Mouse (Mus musculus) limb, embryonic 13.5 days (tissue): ENCODE measurements around the gene Rad54l. TPM values are rescaled to one million over a fixed set of nuclear protein-coding genes. Genes with fewer than 3 reads are reported as not detected.

Experiments used
- ATAC-seq: fragments of 200-750 bp; cut with Nextera tagmentation; 2 replicates; pipeline ENCODE4 v1.8.0; 2017; ENCODE audit warnings: low read depth, moderate number of reproducible peaks, moderate TSS enrichment; ENCODE audit not compliant: low FRiP score
- H3K27ac ChIP-seq: fragments of 300-500 bp; sonication (generic); 2 replicates; pipeline ENCODE4 v1.5.1; 2015; ENCODE audit warnings: inconsistent platforms, mild to moderate bottlenecking, moderate library complexity
- H3K27me3 ChIP-seq: fragments of 300-500 bp; sonication (generic); 2 replicates; pipeline ENCODE4 v1.6.1; 2015; ENCODE audit warnings: mild to moderate bottlenecking, inconsistent platforms
- H3K36me3 ChIP-seq: fragments of 300-500 bp; sonication (generic); 2 replicates; pipeline ENCODE4 v1.6.1; 2015; ENCODE audit warnings: inconsistent platforms, mild to moderate bottlenecking, moderate library complexity
- H3K4me1 ChIP-seq: fragments of 300-500 bp; sonication (generic); 2 replicates; pipeline ENCODE4 v1.6.1; 2015; ENCODE audit warnings: inconsistent platforms
- H3K4me2 ChIP-seq: fragments of 300-500 bp; sonication (generic); replicated peaks from 2 replicates; pipeline ENCODE4 v1.6.1; 2015; ENCODE audit warnings: inconsistent platforms, mild to moderate bottlenecking, moderate library complexity
- H3K4me3 ChIP-seq: fragments of 300-500 bp; sonication (generic); 2 replicates; pipeline ENCODE4 v1.5.1; 2015; ENCODE audit warnings: moderate library complexity, mild to moderate bottlenecking, inconsistent platforms
- H3K9ac ChIP-seq: fragments of 300-500 bp; sonication (generic); 2 replicates; pipeline ENCODE4 v1.6.1; 2015; ENCODE audit warnings: mild to moderate bottlenecking, inconsistent platforms
- H3K9me3 ChIP-seq: fragments of 300-500 bp; sonication (generic); 2 replicates; pipeline ENCODE4 v1.6.1; 2016; ENCODE audit warnings: inconsistent platforms
- whole genome bisulfite sequencing: fragments of 180-500 bp; shearing (Covaris S2); methylation state at CpG from one replicate; pipeline ENCODE4 v1.1.7; 2015; 5-methylcytosine and 5-hydroxymethylcytosine counted together
- polyA plus RNA-seq: library from polyadenylated mRNA; unstranded; fragments of >200 nt; fragmentation: Nextera tagmentation; extraction: Ambion mirVana; gene quantifications from 2 replicates; pipeline ENCODE4 v1.2.1, GENCODE M21; 2015

Gene Rad54l
- polyA plus RNA-seq, 1 experiment from 2014 or later, result 38.0 TPM

- Histone ChIP-seq H3K27me3 (no peaks in the 10 kb centered on the region), H3K36me3 (peaks cover 32% of the 10 kb centered on the region), H3K4me1 (peaks cover 27% of the 10 kb centered on the region), H3K9ac (peak overlapping the region; percentile 100), H3K4me3 (peak overlapping the region; percentile 99), H3K9me3 (no peaks in the 10 kb centered on the region), H3K4me2 (peak overlapping the region; percentile 91), H3K27ac (peak overlapping the region; percentile 98)
- no peak for ATAC-seq
- 52% methylated on average over 3 of the region's 3 CpGs for WGBS
Observed at GRCm38 (mm10) chr4:116077240-116078095, 46.0 kb downstream of the Rad54l start.

GRCm38 (mm10) chr4:116076369-116077231 is 46.9 kb downstream of the Rad54l start:
- Histone ChIP-seq H3K4me3 (peak overlapping the region; percentile 99), H3K9me3 (no peaks in the 10 kb centered on the region), H3K4me1 (peaks cover 27% of the 10 kb centered on the region), H3K4me2 (peak overlapping the region; percentile 91), H3K27me3 (no peaks in the 10 kb centered on the region), H3K9ac (peak overlapping the region; percentile 100), H3K27ac (peak overlapping the region; percentile 98), H3K36me3 (peaks cover 24% of the 10 kb centered on the region)
- WGBS, result 3% methylated on average over 37 of the region's 37 CpGs
- ATAC-seq, result peak; percentile 1; the same call in 1 of the 2 replicates

GRCm38 (mm10) chr4:116075631-116076368 is 47.7 kb downstream of the Rad54l start:
- Histone ChIP-seq H3K9ac (peak overlapping the region; percentile 100), H3K4me1 (peaks cover 27% of the 10 kb centered on the region), H3K9me3 (no peaks in the 10 kb centered on the region), H3K4me3 (peak overlapping the region; percentile 99), H3K36me3 (peaks cover 16% of the 10 kb centered on the region), H3K4me2 (peak overlapping the region; percentile 91), H3K27ac (peak overlapping the region; percentile 98), H3K27me3 (no peaks in the 10 kb centered on the region)
- 0% methylated on average over 68 of the region's 77 CpGs for WGBS
- ATAC-seq, result peak; percentile 65

- Histone ChIP-seq H3K4me1 (peaks cover 27% of the 10 kb centered on the region), H3K4me3 (peak within 1 kb of the TSS; percentile 99), H3K36me3 (peaks cover 16% of the 10 kb centered on the region), H3K27me3 (no peaks in the 10 kb centered on the region), H3K9me3 (no peaks in the 10 kb centered on the region), H3K9ac (peak within 1 kb of the TSS; percentile 100), H3K4me2 (peak within 1 kb of the TSS; percentile 91), H3K27ac (peak within 1 kb of the TSS; percentile 98)
- under 1% methylated on average over 55 of the region's 55 CpGs for WGBS
- peak; percentile 95 for ATAC-seq
Observed at GRCm38 (mm10) chr4:116074861-116075620, 48.4 kb downstream of the Rad54l start, which contains the start of the genes Uqcrh and Lrrc41. Gene Uqcrh, minus strand, starts transcription at chr4:116075071. Gene Lrrc41, plus strand, starts transcription at chr4:116075269.

GRCm38 (mm10) chr4:116074145-116074675 is 49.3 kb downstream of the Rad54l start:
- Histone ChIP-seq H3K9me3 (no peaks in the 10 kb centered on the region), H3K4me1 (peaks cover 27% of the 10 kb centered on the region), H3K36me3 (peaks cover 16% of the 10 kb centered on the region), H3K4me3 (peak overlapping the region; percentile 99), H3K9ac (peak overlapping the region; percentile 73), H3K27me3 (no peaks in the 10 kb centered on the region), H3K27ac (0 out of 2 replicates have a peak overlapping the region, but pooled peaks have one; percentile 98), H3K4me2 (peak overlapping the region; percentile 91)
- ATAC-seq, result no peak
- WGBS, result 1% methylated on average over 8 of the region's 8 CpGs

- ATAC-seq, result no peak
- peak overlapping the region; percentile 10; the same call in 1 of the 2 replicates for H3K4me3 ChIP-seq
- no peaks in the 10 kb centered on the region for H3K9me3 ChIP-seq
- H3K36me3 ChIP-seq, result peaks cover 25% of the 10 kb centered on the region
- no peak overlapping the region for H3K27ac ChIP-seq
- H3K9ac ChIP-seq, result no peak overlapping the region
- peaks cover 27% of the 10 kb centered on the region for H3K4me1 ChIP-seq
- H3K27me3 ChIP-seq, result no peaks in the 10 kb centered on the region
- H3K4me2 ChIP-seq, result peak overlapping the region; percentile 91
- 45% methylated on average over 4 of the region's 4 CpGs for WGBS
Observed at GRCm38 (mm10) chr4:116073146-116073545, 50.3 kb downstream of the Rad54l start.

- Histone ChIP-seq H3K36me3 (peaks cover 51% of the 10 kb centered on the region), H3K4me3 (no peak overlapping the region), H3K4me2 (no peak overlapping the region), H3K27me3 (no peaks in the 10 kb centered on the region), H3K9me3 (no peaks in the 10 kb centered on the region), H3K9ac (no peak overlapping the region), H3K4me1 (peaks cover 15% of the 10 kb centered on the region), H3K27ac (no peak overlapping the region)
- no peak for ATAC-seq
- 63% methylated on average over 6 of the region's 6 CpGs for WGBS
Observed at GRCm38 (mm10) chr4:116070116-116070515, 53.4 kb downstream of the Rad54l start.

GRCm38 (mm10) chr4:116063855-116064254 is 59.6 kb downstream of the Rad54l start:
- Histone ChIP-seq H3K4me1 (no peaks in the 10 kb centered on the region), H3K36me3 (peaks cover 34% of the 10 kb centered on the region), H3K27me3 (no peaks in the 10 kb centered on the region), H3K27ac (no peak overlapping the region), H3K9me3 (no peaks in the 10 kb centered on the region), H3K4me2 (no peak overlapping the region), H3K4me3 (no peak overlapping the region), H3K9ac (no peak overlapping the region)
- no peak for ATAC-seq
- 50% methylated on average over 1 of the region's 1 CpGs for WGBS

GRCm38 (mm10) chr4:116059012-116059726 is 64.3 kb downstream of the Rad54l start:
- no peaks in the 10 kb centered on the region for H3K27me3 ChIP-seq
- 73% methylated on average over 5 of the region's 5 CpGs for WGBS
- no peaks in the 10 kb centered on the region for H3K4me1 ChIP-seq
- H3K27ac ChIP-seq, result no peak overlapping the region
- no peak overlapping the region for H3K4me2 ChIP-seq
- no peaks in the 10 kb centered on the region for H3K36me3 ChIP-seq
- no peak overlapping the region for H3K9ac ChIP-seq
- H3K9me3 ChIP-seq, result no peaks in the 10 kb centered on the region
- ATAC-seq, result no peak
- H3K4me3 ChIP-seq, result no peak overlapping the region

GRCm38 (mm10) chr4:116057559-116057958 is 65.9 kb downstream of the Rad54l start:
- no peak overlapping the region for H3K9ac ChIP-seq
- H3K4me1 ChIP-seq, result peaks cover 1% of the 10 kb centered on the region
- 0% methylated on average over 1 of the region's 1 CpGs for WGBS
- no peaks in the 10 kb centered on the region for H3K27me3 ChIP-seq
- ATAC-seq, result no peak
- no peak overlapping the region for H3K4me2 ChIP-seq
- H3K36me3 ChIP-seq, result no peaks in the 10 kb centered on the region
- H3K9me3 ChIP-seq, result no peaks in the 10 kb centered on the region
- no peak overlapping the region for H3K4me3 ChIP-seq
- H3K27ac ChIP-seq, result no peak overlapping the region
